Mouse (Mus musculus): ENCODE measurements at regions not wholly inside any gene's neighbourhood (a gene's known extent, or its start where the extent isn't known, plus 50 kb on each side); places are given as distances from the start of the nearest gene placed in this dataset.

GRCm38 (mm10) chr6:99933404-99933803 is 207.2 kb upstream of the Prok2 start:
- DNase-seq: no peak

DNA sequence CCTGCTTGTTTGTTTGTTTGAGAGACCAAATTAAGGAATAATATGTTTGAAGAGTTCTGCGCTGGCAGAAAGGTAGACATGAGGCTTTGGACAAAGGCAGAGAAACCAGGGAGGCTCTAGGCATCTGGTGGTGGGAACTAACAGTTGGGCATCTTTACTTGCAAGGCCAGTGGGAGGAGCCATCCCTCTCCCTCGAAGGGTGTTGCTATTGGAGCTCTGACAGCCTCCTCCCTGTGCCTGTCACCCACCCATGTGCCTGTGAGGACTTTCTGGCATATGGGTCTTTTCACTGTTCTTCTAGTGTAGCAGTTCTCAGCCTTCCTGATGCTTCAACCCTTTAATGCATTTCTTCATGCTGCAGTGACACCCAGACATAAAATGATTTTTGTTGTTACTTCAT is 206.7 kb upstream of the Prok2 start:
- DNase-seq: no peak

DNA sequence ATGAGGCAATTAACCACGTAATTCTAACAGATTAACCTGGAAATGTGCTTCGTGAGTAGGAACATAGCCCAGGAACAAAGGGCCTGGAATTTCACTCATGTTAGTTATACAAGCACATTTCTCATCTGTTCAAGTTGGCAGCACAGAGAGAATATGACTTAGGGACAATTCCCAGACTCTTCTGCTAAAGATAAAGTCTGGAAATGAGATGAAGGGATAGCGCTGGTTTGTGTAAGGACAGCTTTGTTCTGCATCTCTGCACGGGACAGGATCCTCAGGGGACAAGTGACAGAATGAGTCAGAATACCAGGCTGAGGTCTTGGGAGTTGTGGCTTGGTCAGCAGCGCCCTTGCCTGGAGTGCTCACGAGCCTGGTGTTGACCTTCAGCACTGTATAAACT is 206.2 kb upstream of the Prok2 start:
- DNase-seq: no peak

DNA sequence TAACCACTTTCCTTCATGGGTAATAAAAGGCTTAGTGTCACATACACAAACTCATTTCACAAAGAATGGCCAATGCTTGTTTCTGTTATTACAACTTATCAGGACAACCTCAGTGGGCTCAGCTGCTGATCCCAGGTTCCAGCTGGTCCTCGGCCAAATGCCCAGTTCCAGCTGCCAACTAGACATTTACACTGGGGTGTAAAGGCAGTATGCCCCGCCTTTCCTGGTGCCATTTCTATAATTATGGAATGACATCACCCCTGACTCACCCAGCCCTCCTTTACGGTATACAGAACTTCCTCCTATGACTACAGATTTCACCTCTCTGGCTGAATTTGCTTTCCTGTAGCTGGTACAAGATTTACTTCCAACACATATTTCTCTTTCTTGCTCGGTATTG is 205.4 kb upstream of the Prok2 start:
- no peak for DNase-seq

DNA sequence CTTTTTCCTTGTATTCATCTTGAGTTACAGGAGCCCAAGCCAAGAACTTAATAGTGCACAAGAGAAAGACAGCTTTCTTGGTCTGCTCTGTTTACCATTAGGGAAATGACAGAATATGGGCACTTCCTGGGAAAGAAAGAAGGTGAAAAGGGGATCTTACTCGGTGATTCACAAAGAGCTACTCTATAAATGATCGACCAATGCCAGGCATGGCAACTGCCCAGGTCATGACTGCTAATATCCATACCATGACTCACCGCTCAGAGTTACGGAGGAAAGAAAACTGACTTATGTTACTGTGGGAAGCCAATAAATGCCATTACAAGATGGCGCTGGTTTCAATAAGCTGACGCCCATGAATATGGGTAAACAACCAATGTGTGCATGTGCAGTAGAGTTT is 204.1 kb upstream of the Prok2 start:
- no peak for DNase-seq

GRCm38 (mm10) chr6:99927933-99928555 is 201.9 kb upstream of the Prok2 start:
- DNase-seq: no peak

GRCm38 (mm10) chr6:99924181-99924580 is 198.0 kb upstream of the Prok2 start:
- DNase-seq: no peak

DNA sequence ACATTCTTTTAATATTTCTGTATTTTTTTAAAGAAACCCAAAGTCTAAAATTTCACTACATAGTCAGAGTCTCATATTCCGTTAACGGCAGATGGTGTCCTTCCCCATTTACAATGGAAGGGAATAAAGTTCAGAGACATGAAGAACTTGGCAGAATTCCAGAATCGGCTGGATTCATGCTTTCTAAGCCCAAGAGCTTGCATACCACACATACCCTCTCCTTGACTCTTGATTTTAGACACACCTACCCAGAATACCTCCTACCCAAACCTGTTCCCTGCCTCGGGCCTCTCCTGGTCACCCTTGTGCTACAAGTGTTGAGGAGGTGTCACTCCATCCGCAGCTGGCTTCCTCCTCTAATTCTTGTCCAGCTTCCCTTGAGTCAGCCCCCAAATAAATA is 195.8 kb upstream of the Prok2 start:
- DNase-seq: no peak

DNA sequence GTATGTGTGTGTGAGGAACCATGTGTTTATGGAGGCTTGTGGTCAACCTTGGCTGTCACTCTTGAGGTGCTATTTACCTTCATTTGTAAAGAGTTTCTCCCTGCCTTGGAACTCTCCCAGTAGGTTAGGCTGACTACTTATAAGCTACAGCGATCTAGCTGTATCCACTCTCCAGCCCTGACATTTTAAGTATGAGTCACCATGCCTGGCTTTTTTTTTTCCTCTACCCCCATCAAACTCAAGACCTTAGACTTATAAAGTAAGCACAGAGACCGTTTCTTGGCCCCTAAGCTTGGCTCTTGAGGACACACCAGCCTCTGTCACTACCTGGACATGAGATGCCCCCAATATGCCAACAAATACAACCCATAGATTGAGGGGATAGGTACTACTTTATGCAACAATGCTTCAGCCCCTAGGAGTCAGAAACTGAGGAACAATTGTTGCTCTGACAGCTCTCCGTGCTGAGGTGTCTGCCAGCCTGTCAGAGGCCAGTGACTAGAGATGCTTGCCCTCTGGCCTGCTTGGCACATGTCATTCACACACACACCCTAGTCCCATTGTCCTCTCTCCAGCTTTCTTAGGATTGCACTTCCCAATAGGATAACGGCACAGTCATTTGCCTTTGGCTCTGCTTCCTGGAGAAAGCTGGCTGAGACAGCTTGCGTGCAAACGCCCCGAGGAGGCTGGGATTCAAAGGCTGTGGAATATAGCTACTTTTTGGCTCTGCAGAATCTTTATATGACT is 193.8 kb upstream of the Prok2 start:
- no peak for DNase-seq

GRCm38 (mm10) chr6:99918351-99918750 is 192.2 kb upstream of the Prok2 start:
- DNase-seq: no peak

DNA sequence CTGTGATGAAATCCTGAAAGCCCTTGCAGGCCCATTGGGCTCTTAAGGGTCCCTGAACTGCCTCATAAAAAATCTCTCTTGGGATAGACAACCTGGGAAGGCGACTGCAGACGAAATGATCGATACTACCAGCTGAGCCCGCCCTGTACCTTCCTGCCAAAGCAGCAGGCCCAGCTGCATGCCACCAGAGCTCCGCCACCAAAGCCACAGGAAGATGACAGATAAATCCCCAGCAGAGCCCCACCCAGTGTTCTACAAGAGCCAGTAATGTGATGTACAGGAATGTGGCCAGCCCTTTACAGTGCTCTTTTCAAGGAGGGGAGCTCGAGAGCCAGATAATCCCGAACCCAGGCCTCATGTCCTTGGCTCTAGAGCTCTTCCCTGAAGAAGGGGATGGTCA is 183.7 kb upstream of the Prok2 start:
- no peak for DNase-seq

GRCm38 (mm10) chr6:99909459-99909858 is 183.3 kb upstream of the Prok2 start:
- DNase-seq: no peak

- DNase-seq: no peak
Observed at GRCm38 (mm10) chr6:99908066-99908465, 181.9 kb upstream of the Prok2 start.

GRCm38 (mm10) chr6:99905194-99905593 is 179.0 kb upstream of the Prok2 start:
- DNase-seq: no peak

- DNase-seq: no peak
Observed at GRCm38 (mm10) chr6:99904607-99905006, 178.4 kb upstream of the Prok2 start.

GRCm38 (mm10) chr6:99904044-99904443 is 177.9 kb upstream of the Prok2 start:
- DNase-seq: peak; percentile 15

GRCm38 (mm10) chr6:99901564-99901963 is 175.4 kb upstream of the Prok2 start:
- no peak for DNase-seq

DNA sequence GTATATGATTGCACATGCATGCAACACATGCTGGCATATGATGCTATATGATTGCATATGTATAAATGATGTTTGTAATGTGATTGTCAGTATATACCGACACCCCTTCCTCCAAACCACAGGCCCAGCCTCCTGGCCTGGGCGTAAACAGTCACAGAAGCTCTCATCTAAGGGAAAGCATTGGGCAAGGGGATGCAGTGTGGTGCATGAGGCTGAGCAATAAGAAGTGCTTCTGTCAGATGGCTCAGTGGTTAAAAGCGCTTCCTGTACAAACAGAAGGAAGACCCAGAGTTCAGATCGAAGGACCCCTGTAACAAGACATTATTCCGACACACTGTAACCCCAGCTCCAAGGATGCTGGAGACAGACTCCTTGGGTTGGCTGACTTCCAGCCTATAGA is 175.0 kb upstream of the Prok2 start:
- no peak for DNase-seq

- no peak for DNase-seq
Observed at GRCm38 (mm10) chr6:99899704-99900103, 173.5 kb upstream of the Prok2 start.

- DNase-seq: no peak
Observed at GRCm38 (mm10) chr6:99898077-99898476, 171.9 kb upstream of the Prok2 start.

GRCm38 (mm10) chr6:99895558-99895957 is 169.4 kb upstream of the Prok2 start:
- no peak for DNase-seq

- no peak for DNase-seq
Observed at GRCm38 (mm10) chr6:99893936-99894335, 167.7 kb upstream of the Prok2 start.

DNA sequence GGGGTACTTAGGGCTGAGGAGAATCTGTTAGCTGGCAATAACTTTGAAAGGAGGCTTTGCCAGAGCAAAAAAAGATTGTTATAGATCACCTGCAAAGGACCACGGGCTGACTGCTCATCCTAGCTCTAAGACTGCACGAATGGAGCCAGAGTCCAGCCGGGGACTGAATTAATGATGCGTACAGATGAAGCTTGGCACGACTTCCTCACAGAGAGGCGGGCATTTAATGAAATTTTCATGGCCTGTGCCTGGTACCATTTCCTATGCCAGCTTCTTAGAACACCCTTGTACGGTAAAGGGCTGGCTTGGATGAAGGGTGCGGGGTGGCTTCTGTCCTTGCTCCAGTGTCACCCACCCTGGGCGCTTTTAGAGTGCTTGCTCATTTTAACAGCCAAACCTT is 166.0 kb upstream of the Prok2 start:
- DNase-seq: no peak

DNA sequence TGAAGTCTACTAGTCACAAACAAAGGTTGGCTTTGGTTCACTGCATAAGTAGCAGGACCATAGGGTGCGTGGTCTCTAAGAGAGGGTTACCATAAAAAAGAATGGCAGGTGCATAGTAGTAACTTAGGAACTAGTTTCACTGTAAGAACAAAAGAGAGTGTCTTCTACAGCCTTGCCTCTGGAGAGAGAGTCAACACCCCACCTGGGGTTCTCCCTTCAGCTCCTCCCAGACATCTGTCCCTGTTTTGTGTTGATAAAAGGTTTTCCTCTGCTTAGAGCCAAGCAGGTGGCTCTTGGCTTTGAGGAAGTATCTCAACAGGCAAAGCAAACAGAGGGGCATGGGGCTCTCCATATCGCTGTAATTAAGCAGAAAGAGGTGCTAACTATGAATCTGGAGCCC is 165.6 kb upstream of the Prok2 start:
- DNase-seq: no peak

DNA sequence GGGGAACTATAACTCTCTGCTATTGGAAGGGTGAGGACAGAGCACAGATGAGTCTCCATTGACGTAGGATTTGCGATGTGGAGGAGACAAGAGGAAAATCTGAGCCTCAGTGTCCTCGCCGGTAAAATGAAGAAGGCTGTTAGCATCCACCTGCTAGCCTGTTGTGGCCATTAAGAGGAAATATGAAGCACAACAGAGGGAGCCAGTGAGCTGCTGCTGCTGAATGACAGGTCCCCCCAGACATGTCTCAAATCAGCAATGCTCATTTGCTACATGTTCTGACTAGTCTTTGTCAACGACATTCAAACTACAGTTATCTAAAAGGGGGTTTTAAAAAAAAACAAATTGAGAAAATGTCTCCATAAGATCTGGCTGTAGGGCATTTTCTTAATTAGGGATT is 164.6 kb upstream of the Prok2 start:
- DNase-seq: no peak
